In genomic region chr13:30809240-30809639, GRCm38 (mm10) we compare ENCODE assay signal across 15 mouse cellular contexts.
DNase-seq lines count a peak whose midpoint lies in the region; ATAC-seq and TF ChIP-seq lines count a peak whose summit lies in the region.
"Had no signal": no experiment of that assay in that cellular context is flagged by ENCODE, and none has a peak within 500 bp of the region (broad histone marks: within the 10 kb centered on the region; RNA-seq: fewer than 3 reads in every experiment).

No protein-coding gene starts in this region.

- 62% methylated on average over 7 of the region's 7 CpGs for WGBS in heart, adult 2 months
- WGBS in heart, embryonic 12.5 days: 87% methylated on average over 7 of the region's 7 CpGs
- 67% methylated on average over 7 of the region's 7 CpGs for WGBS in midbrain, embryonic 14.5 days
- 71% methylated on average over 7 of the region's 7 CpGs for whole genome bisulfite sequencing in midbrain, embryonic 16.5 days

- ATAC-seq in heart, embryonic 12.5 days (ENCODE audit: insufficient number of reproducible peaks, low FRiP score): no peak
- 0 out of 2 replicates have a peak, but pooled peaks have one; percentile 6 for ATAC-seq in midbrain, embryonic 14.5 days (ENCODE audit: low FRiP score, low TSS enrichment)
- ATAC-seq in midbrain, embryonic 16.5 days: no peak
- ATAC-seq: CD4-positive, CD25-positive, alpha-beta regulatory T cell, adult 4 months; forebrain, embryonic 15.5 days had no signal

- no peaks in the 10 kb centered on the region for H3K27me3 ChIP-seq in heart, adult 2 months (ENCODE audit: control insufficient read depth, insufficient read depth, low read length)
- no peaks in the 10 kb centered on the region for H3K27me3 ChIP-seq in heart, embryonic 12.5 days (replicated peaks)
- H3K27me3 ChIP-seq in midbrain, embryonic 14.5 days (ENCODE audit: control insufficient read depth, insufficient read depth, low read length): no peaks in the 10 kb centered on the region
- no peaks in the 10 kb centered on the region for H3K27me3 ChIP-seq in midbrain, embryonic 16.5 days (ENCODE audit: control insufficient read depth, insufficient read depth, low read depth, low read length)
- H3K27me3 ChIP-seq: forebrain, embryonic 15.5 days had no signal

- no peak overlapping the region for H3K27ac ChIP-seq in heart, adult 2 months
- no peak overlapping the region for H3K27ac ChIP-seq in heart, embryonic 12.5 days (ENCODE audit: poor library complexity, severe bottlenecking)
- H3K27ac ChIP-seq in midbrain, embryonic 14.5 days (replicated peaks; ENCODE audit: low read depth, low read length): no peak overlapping the region
- H3K27ac ChIP-seq in midbrain, embryonic 16.5 days (ENCODE audit: low read length): no peak overlapping the region
- H3K27ac ChIP-seq: forebrain, embryonic 15.5 days; hindbrain, embryonic 14.5 days; macrophage had no signal

- intact Hi-C loops in heart, adult 2 months (cut with DNase I): no loop called here
- intact Hi-C loops in heart, postnatal 36 days (cut with DNase I): no loop called here

- peak; percentile 68; the same call in 1 of the 2 replicates for TF ChIP-seq EP300 in heart, adult 2 months (IDR thresholded peaks at IDR 0.05; ENCODE audit: insufficient read depth, low read depth, low read length)

- TF ChIP-seq POLR2A in heart, adult 2 months (IDR thresholded peaks at IDR 0.05; ENCODE audit: insufficient read depth, low read depth, low read length): no peak

- H3K36me3 ChIP-seq in heart, adult 2 months (ENCODE audit: control insufficient read depth, insufficient read depth, low read length): no peaks in the 10 kb centered on the region
- peaks cover 13% of the 10 kb centered on the region for H3K36me3 ChIP-seq in heart, embryonic 12.5 days
- peaks cover 5% of the 10 kb centered on the region; the same call in 1 of the 2 replicates for H3K36me3 ChIP-seq in midbrain, embryonic 14.5 days (ENCODE audit: control insufficient read depth, insufficient read depth, low read length)
- H3K36me3 ChIP-seq in midbrain, embryonic 16.5 days (ENCODE audit: control insufficient read depth, insufficient read depth, low read length): peaks cover 7% of the 10 kb centered on the region

- H3K4me1 ChIP-seq in heart, adult 2 months (ENCODE audit: control insufficient read depth, insufficient read depth, low read length): peaks cover 6% of the 10 kb centered on the region
- no peaks in the 10 kb centered on the region for H3K4me1 ChIP-seq in heart, embryonic 12.5 days (replicated peaks)
- no peaks in the 10 kb centered on the region for H3K4me1 ChIP-seq in midbrain, embryonic 14.5 days (ENCODE audit: control insufficient read depth, insufficient read depth, low read length)
- no peaks in the 10 kb centered on the region for H3K4me1 ChIP-seq in midbrain, embryonic 16.5 days (ENCODE audit: control insufficient read depth, insufficient read depth, low read length)
- H3K4me1 ChIP-seq: forebrain, embryonic 15.5 days had no signal

- no peaks in the 10 kb centered on the region; the same call in 1 of the 2 replicates for H3K9me3 ChIP-seq in heart, embryonic 12.5 days (replicated peaks)
- no peaks in the 10 kb centered on the region for H3K9me3 ChIP-seq in midbrain, embryonic 14.5 days (ENCODE audit: control insufficient read depth, low read length)
- no peaks in the 10 kb centered on the region for H3K9me3 ChIP-seq in midbrain, embryonic 16.5 days (replicated peaks; ENCODE audit: control insufficient read depth, low read length, poor library complexity, severe bottlenecking)
- H3K9me3 ChIP-seq: forebrain, embryonic 15.5 days had no signal

- DNase-seq in adrenal gland, postnatal 10 days: peak; percentile 51
- DNase-seq in adrenal gland, postnatal 4 days (ENCODE audit: low spot score in 2 of 2): no peak
- peak in 1 of 2 experiments; percentile 41 for DNase-seq in heart, adult 2 months
- DNase-seq in midbrain, embryonic 14.5 days: peak; percentile 12
- DNase-seq in heart, postnatal 36 days: peak; percentile 18 to 22
- no peak for DNase-seq in lung, postnatal 4 days
- DNase-seq: cerebellum, adult 2 months; kidney, adult 2 months; kidney, postnatal 10 days had no signal

- no peaks in the 10 kb centered on the region for H3K79me2 ChIP-seq in heart, adult 2 months (replicated peaks; ENCODE audit: control insufficient read depth, insufficient read depth, low read length)

- TF ChIP-seq CTCF in heart, adult 2 months (IDR thresholded peaks at IDR 0.05): no peak

- H3K4me3 ChIP-seq in heart, adult 2 months: no peak overlapping the region
- H3K4me3 ChIP-seq in heart, embryonic 12.5 days: no peak overlapping the region
- H3K4me3 ChIP-seq in midbrain, embryonic 14.5 days (replicated peaks; ENCODE audit: low read depth, low read length): no peak overlapping the region
- no peak overlapping the region for H3K4me3 ChIP-seq in midbrain, embryonic 16.5 days (ENCODE audit: low read depth, low read length)
- H3K4me3 ChIP-seq: forebrain, embryonic 15.5 days had no signal

- no peak overlapping the region for H3K9ac ChIP-seq in heart, adult 2 months (ENCODE audit: low read depth, low read length)
- no peak overlapping the region for H3K9ac ChIP-seq in heart, embryonic 12.5 days
- H3K9ac ChIP-seq in midbrain, embryonic 14.5 days (replicated peaks; ENCODE audit: low read length): no peak overlapping the region
- H3K9ac ChIP-seq in midbrain, embryonic 16.5 days (ENCODE audit: low read depth, low read length): no peak overlapping the region
- H3K9ac ChIP-seq: forebrain, embryonic 15.5 days; hindbrain, embryonic 14.5 days had no signal

- no peak overlapping the region for H3K4me2 ChIP-seq in heart, embryonic 12.5 days
- no peak overlapping the region for H3K4me2 ChIP-seq in midbrain, embryonic 14.5 days (ENCODE audit: low read length)
- no peak overlapping the region for H3K4me2 ChIP-seq in midbrain, embryonic 16.5 days (ENCODE audit: low read length)
- H3K4me2 ChIP-seq: forebrain, embryonic 15.5 days; hindbrain, embryonic 14.5 days had no signal

Comparison
In these comparisons a context has a peak if more than half of its experiments do, and no peak if none do; other contexts are left out.
1. DNase-seq: peak in adrenal gland, postnatal 10 days (single experiment), midbrain, embryonic 14.5 days (single experiment) and heart, postnatal 36 days (2 of 2); none in adrenal gland, postnatal 4 days (0 of 2) and lung, postnatal 4 days (0 of 2).